Mouse (Mus musculus): ENCODE measurements around the gene Tnc.
A peak's percentile ranks its signal among the peaks of the same experiment; 100 is the strongest.
"Not testable (repeated sequence)": the region's sequence is repeated elsewhere in the genome, so short reads cannot be mapped to it uniquely, and the experiment has no call there.

Tnc gene

GRCm38 (mm10) chr4:63969891-63970290 lies 76.9 kb downstream of the Tnc start:
- no peak for DNase-seq (ENCODE audit: low read depth, low spot score)

- DNase-seq (ENCODE audit: low read depth, low spot score) = no peak
Observed at GRCm38 (mm10) chr4:63963410-63963809, 83.4 kb downstream of the Tnc start.

GRCm38 (mm10) chr4:63961858-63962468 lies 84.9 kb downstream of the Tnc start:
- DNase-seq (ENCODE audit: low read depth, low spot score) = no peak

- DNase-seq (ENCODE audit: low read depth, low spot score) = no peak
Observed at GRCm38 (mm10) chr4:63958601-63959000, 88.2 kb downstream of the Tnc start.

- no peak for DNase-seq (ENCODE audit: low read depth, low spot score)
Observed at GRCm38 (mm10) chr4:63950054-63950453, 96.8 kb downstream of the Tnc start.

DNA sequence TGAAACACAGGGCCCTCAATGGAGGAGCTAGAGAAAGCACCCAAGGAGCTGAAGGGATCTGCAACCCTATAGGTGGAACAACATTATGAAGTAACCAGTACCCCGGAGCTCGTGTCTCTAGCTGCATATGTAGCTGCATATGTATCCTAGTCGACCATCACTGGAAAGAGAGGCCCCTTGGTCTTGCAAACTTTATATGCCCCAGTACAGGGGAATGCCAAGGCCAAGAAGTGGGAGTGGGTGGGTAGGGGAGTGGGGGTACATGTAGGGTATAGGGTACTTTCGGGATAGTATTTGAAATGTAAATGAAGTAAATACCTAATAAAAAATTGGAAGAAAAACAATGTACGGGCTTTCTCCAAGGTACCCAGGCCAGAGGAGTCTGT lies 98.1 kb downstream of the Tnc start:
- not testable (repeated sequence) for DNase-seq (ENCODE audit: low read depth, low spot score)

DNA sequence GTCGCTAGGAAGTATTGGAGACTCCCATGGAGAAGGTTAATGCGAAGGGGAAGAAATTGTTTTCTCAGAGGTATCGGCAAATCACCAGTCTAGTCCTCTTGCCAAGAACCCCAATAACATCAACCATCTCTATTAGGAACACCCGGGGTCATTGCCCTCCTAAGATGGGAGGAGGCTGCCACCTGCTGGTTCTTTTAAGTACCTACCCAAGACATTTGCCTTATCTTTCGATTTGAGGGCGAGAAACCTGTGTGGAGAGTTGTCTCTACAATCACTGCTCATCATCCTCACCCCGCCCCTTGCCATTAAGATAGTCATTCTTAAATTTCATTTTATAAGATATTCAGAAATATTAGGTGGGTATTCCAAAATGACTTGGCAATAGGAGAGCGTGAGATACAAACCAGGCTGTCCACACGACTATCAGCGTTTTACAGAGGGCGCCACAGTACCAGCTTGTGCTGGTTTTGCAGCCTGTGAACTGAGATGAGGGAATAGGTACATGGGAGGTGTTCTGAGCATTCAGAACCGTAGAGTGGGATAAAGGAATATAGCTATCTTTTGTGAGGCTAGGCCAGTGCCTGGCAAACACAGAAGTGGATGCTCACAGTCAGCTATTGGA lies 98.6 kb downstream of the Tnc start:
- DNase-seq (ENCODE audit: low read depth, low spot score) = peak; percentile 59

DNA sequence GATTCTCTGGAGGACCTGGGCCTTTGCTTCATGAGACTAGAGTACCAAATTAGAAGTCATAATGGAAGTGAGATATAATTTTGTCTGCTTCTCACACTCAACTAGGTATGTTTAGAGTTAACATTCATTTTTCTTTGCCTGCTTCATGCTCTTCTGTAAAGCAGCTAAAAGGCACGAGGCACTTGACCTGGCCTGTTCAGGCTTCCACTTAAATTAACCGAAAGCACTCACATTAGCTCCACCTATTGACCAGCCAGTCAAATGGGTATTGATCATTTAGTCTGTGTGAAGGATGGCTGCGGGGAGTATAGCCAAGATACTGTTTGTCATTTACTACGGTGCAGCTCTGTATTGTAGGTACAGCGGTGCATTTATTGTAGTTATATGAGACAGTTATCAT lies 103.0 kb downstream of the Tnc start:
- DNase-seq (ENCODE audit: low read depth, low spot score) = no peak

DNA sequence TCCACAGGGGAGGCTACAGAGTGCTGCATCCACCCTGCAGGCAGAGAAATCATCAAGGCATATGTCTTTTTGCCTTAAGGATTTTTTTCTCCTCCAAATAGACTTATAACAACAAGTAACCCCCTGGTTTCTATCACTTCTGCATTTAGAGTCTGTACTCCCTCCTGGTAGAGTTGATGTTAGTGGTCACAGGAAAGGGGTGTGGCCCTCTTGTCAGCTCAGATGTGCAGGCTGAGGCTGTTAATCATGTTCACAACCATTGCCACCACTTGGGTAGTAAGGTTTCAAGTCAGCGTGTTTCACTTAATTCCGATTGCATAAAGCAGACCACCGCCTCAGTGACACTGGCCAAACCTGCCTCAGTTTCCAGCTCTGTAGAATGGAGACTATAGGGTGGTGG lies 103.9 kb downstream of the Tnc start:
- no peak for DNase-seq (ENCODE audit: low read depth, low spot score)

DNA sequence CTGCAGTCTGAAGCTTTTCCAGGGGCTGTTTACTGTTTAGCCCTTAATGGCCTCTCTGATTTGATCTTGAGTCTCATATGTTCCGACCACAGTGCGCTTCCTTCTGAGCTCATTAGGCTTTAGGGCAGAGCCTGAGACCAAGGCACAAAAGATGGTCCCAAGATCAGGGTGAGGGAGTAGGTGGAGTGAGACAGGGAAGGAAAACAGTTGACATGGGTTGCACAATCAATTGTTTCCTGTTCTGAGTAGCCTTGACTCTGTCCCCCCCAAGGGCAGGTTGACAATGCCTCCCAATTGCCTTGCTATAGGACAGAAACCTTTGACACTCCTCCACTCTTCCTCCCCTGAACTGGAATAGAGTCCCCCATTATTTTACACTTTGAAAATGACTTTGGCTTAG lies 105.4 kb downstream of the Tnc start:
- no peak for DNase-seq (ENCODE audit: low read depth, low spot score)

- no peak for DNase-seq (ENCODE audit: low read depth, low spot score)
Observed at GRCm38 (mm10) chr4:63939428-63939827, 107.4 kb downstream of the Tnc start.

DNA sequence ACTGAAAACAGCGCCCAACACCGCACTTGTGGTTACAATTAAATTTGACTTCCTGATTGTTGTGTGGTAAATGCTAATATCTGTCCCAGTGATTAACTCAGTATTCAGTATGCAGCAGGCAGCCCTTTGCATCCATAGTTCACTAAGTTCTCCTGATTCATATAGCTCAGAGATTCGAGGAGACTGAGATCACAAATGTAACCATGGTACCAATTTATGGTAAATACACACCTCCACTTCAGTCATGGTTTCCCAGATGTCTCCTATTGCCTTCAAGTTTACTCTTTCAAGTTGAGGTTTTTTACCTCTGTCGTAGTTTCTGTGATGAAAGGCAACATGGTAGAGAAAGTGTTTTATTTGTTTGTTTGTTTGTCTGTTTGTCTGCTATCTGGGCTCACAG lies 110.9 kb downstream of the Tnc start:
- no peak for DNase-seq (ENCODE audit: low read depth, low spot score)

GRCm38 (mm10) chr4:63935314-63935713 lies 111.5 kb downstream of the Tnc start:
- no peak for DNase-seq (ENCODE audit: low read depth, low spot score)

DNA sequence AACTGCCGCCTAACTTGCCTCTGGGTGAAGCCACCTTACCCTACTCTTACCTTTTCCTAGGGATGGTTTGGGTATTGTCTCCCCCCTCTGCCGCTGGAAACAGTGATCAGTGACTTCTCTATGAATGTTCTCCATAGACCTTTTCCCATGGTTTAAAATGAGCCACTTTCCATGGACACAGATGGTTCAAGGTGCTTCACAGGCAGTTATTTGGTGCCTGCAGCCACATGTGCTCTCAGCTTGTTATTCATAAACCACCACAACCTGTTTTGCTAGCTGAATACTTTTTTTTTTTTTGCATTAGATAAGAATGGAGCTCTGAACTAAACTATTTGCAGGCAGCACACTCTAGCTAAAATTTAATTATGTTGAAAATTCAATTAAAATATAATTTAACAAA lies 116.0 kb downstream of the Tnc start:
- no peak for DNase-seq (ENCODE audit: low read depth, low spot score)

DNA sequence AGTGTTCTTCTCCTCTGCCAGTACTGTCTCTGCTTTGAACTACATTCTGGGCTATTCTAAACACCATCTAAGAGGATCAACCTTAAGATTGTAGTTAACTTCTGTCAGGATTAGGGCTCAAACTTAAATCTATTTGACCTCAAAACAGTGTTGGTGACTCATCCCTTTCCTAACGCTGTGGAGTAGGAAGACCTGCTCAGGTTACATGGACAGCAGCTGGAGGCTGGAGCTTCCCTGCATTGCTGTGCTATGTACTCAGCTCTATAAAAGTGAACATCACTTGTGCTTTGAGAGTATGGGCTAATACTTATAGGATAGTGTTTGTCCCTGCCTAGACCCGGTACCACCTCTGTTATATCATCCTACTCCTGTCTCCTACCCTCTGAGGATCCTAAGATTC lies 117.3 kb downstream of the Tnc start:
- no peak for DNase-seq (ENCODE audit: low read depth, low spot score)

- DNase-seq (ENCODE audit: low read depth, low spot score) = no peak
Observed at GRCm38 (mm10) chr4:63928192-63928591, 118.6 kb downstream of the Tnc start.

DNA sequence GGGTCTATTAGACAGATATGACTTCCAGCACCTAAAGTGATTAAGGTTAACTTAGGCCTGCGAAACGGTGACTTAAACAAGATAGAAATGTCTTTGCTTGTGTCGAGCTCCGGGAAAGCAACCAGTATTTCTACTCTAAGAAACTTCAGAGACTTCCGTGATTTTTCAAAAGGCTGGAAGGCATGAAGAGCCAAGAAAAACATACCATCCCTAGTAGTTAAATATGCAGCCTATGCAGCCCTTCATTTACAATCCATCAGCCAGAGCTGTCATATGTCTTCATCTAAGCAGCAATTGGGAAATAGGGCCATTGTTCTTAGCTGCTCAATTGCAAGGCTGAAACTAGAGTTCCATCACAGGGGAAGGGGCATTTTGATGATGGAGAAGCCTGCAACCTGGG lies 129.6 kb downstream of the Tnc start:
- DNase-seq (ENCODE audit: low read depth, low spot score) = no peak

DNA sequence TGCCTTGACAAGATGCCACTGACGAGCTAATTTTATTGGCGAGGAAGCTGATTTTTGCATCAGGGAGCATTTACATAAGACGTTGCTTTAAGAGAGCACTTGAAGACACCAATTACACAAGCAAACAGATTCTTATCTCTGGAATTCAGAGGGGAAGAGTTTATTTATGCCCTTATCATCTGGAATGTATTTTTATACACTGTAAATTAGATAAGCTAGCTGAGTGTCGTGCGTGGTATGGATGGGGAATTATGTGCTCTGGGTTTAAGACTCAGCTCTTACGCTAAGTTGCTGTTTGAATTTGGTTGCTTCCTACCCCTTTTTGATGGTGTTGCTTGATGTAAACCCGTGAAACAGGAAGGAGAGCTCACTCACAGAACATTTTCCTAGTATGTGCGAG lies 130.1 kb downstream of the Tnc start:
- no peak for DNase-seq (ENCODE audit: low read depth, low spot score)

DNA sequence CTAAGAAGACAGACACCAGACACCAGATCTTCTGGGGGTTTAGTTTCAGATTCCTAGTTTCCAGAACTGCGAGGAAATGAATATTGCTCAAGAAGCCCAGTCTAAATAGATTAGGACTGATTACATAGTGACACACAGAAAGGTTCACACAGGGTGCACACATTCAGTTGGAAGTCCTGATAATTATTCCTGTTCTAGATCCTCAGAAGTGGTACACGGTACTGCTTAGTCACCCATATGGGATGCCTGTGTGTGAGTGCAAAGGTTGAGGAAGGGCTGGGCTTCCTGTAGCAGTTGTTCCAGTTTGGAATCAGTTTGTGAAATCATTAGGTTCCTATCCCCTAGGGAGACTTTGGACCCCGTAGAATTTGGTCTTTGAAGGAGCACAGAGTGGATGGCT lies 130.5 kb downstream of the Tnc start:
- no peak for DNase-seq (ENCODE audit: low read depth, low spot score)

Measured in ES-CJ7 (cell line).